Mouse (Mus musculus): ENCODE measurements at regions not wholly inside any gene's neighbourhood (a gene's known extent, or its start where the extent isn't known, plus 50 kb on each side); places are given as distances from the start of the nearest gene placed in this dataset.

GRCm38 (mm10) chr13:114735066-114735465 is 83.0 kb upstream of the Mocs2 start:
- Histone ChIP-seq H3K79me2 (ENCODE audit: control insufficient read depth, insufficient read depth, low read length, poor library complexity) (no peaks in the 10 kb centered on the region), H3K9me3 (replicated peaks; ENCODE audit: insufficient read depth, low read length) (no peaks in the 10 kb centered on the region), H3K4me1 (ENCODE audit: control insufficient read depth in 1 of 2, insufficient read depth in 2 of 2, low read length in 2 of 2) (no peaks in the 10 kb centered on the region), H3K27me3 (ENCODE audit: control insufficient read depth in 1 of 2, insufficient read depth in 2 of 2, low read length in 2 of 2) (no peaks in the 10 kb centered on the region), H3K27ac (ENCODE audit: control insufficient read depth, low read depth, low read length) (no peak overlapping the region), H3K4me3 (ENCODE audit: control insufficient read depth in 1 of 2, insufficient read depth in 1 of 2, low read depth in 2 of 2, low read length in 2 of 2) (no peak overlapping the region), H3K36me3 (ENCODE audit: control insufficient read depth in 1 of 2, insufficient read depth in 2 of 2, low read length in 2 of 2) (no peaks in the 10 kb centered on the region), H3K9ac (ENCODE audit: control insufficient read depth, low read depth, low read length, poor library complexity, severe bottlenecking) (no peak overlapping the region)
- TF ChIP-seq MYC (IDR thresholded peaks at IDR 0.05; ENCODE audit: low read depth, low read length): no peak
- no peak for TF ChIP-seq RAD21 (IDR thresholded peaks at IDR 0.05; ENCODE audit: low read depth, low read length)
- TF ChIP-seq TCF12 (IDR thresholded peaks at IDR 0.05; ENCODE audit: low read depth, low read length): no peak
- TF ChIP-seq ETS1 (IDR thresholded peaks at IDR 0.05; ENCODE audit: low read depth, low read length): no peak
- no peak for TF ChIP-seq POLR2AphosphoS2 (IDR thresholded peaks at IDR 0.05; ENCODE audit: low read length)
- TF ChIP-seq POLR2AphosphoS5 (IDR thresholded peaks at IDR 0.05; ENCODE audit: borderline replicate concordance, low read depth, low read length): no peak
- TF ChIP-seq HCFC1 (IDR thresholded peaks at IDR 0.05; ENCODE audit: low read depth, low read length): no peak
- no peak for TF ChIP-seq NRF1 (IDR thresholded peaks at IDR 0.05; ENCODE audit: insufficient read depth, low read depth, low read length, poor library complexity, severe bottlenecking)
- TF ChIP-seq MAZ (IDR thresholded peaks at IDR 0.05; ENCODE audit: low read depth, low read length): no peak
- TF ChIP-seq TBP (IDR thresholded peaks at IDR 0.05; ENCODE audit: low read depth, low read length): no peak
- TF ChIP-seq USF2 (IDR thresholded peaks at IDR 0.05; ENCODE audit: borderline replicate concordance in 1 of 2, insufficient read depth in 1 of 2, low read depth in 1 of 2, low read length in 2 of 2): no peak
- DNase-seq (ENCODE audit: low read depth, low spot score): no peak

- no peak overlapping the region for H3K9ac ChIP-seq (ENCODE audit: control insufficient read depth, low read depth, low read length, poor library complexity, severe bottlenecking)
- no peaks in the 10 kb centered on the region for H3K9me3 ChIP-seq (replicated peaks; ENCODE audit: insufficient read depth, low read length)
- DNase-seq (ENCODE audit: low read depth, low spot score): no peak
- H3K79me2 ChIP-seq (ENCODE audit: control insufficient read depth, insufficient read depth, low read length, poor library complexity): no peaks in the 10 kb centered on the region
- TF ChIP-seq E2F4 (IDR thresholded peaks at IDR 0.05; ENCODE audit: borderline replicate concordance, low read depth, low read length) (no peak), JUND (IDR thresholded peaks at IDR 0.05; ENCODE audit: low read depth, low read length) (no peak), TCF12 (IDR thresholded peaks at IDR 0.05; ENCODE audit: low read depth, low read length) (no peak), CHD1 (IDR thresholded peaks at IDR 0.05; ENCODE audit: low read depth, low read length) (no peak), NRF1 (IDR thresholded peaks at IDR 0.05; ENCODE audit: insufficient read depth, low read depth, low read length, poor library complexity, severe bottlenecking) (no peak), ZNF384 (IDR thresholded peaks at IDR 0.05; ENCODE audit: low read depth, low read length) (no peak), RAD21 (IDR thresholded peaks at IDR 0.05; ENCODE audit: low read depth, low read length) (no peak), NELFE (IDR thresholded peaks at IDR 0.05; ENCODE audit: low read depth, low read length) (no peak), MEF2A (IDR thresholded peaks at IDR 0.05; ENCODE audit: extremely low read depth, insufficient replicate concordance, low read depth, low read length, poor library complexity, severe bottlenecking) (no peak), RCOR1 (IDR thresholded peaks at IDR 0.05; ENCODE audit: low read depth, low read length) (no peak), KAT2A (conservative IDR thresholded peaks at IDR 0.05; ENCODE audit: low read depth, low read length) (no peak), ZC3H11A (IDR thresholded peaks at IDR 0.05; ENCODE audit: low read depth, low read length) (no peak), MYC (IDR thresholded peaks at IDR 0.05; ENCODE audit: low read depth, low read length) (no peak), TAL1 (IDR thresholded peaks at IDR 0.05; ENCODE audit: low read length) (no peak), MXI1 (IDR thresholded peaks at IDR 0.05; ENCODE audit: low read depth, low read length) (no peak), CHD2 (IDR thresholded peaks at IDR 0.05; ENCODE audit: low read length) (no peak)
- no peak overlapping the region for H3K27ac ChIP-seq (ENCODE audit: control insufficient read depth, low read depth, low read length)
- no peaks in the 10 kb centered on the region for H3K27me3 ChIP-seq (ENCODE audit: control insufficient read depth in 1 of 2, insufficient read depth in 2 of 2, low read length in 2 of 2)
- H3K4me3 ChIP-seq (ENCODE audit: control insufficient read depth in 1 of 2, insufficient read depth in 1 of 2, low read depth in 2 of 2, low read length in 2 of 2): no peak overlapping the region
- H3K36me3 ChIP-seq (ENCODE audit: control insufficient read depth in 1 of 2, insufficient read depth in 2 of 2, low read length in 2 of 2): no peaks in the 10 kb centered on the region
- no peaks in the 10 kb centered on the region for H3K4me1 ChIP-seq (ENCODE audit: control insufficient read depth in 1 of 2, insufficient read depth in 2 of 2, low read length in 2 of 2)
These were observed 82.0 kb upstream of the Mocs2 start for GRCm38 (mm10) chr13:114736066-114736465.

All from MEL (cell line).